ENCODE assay signal across 14 mouse cellular contexts in the genomic region with DNA sequence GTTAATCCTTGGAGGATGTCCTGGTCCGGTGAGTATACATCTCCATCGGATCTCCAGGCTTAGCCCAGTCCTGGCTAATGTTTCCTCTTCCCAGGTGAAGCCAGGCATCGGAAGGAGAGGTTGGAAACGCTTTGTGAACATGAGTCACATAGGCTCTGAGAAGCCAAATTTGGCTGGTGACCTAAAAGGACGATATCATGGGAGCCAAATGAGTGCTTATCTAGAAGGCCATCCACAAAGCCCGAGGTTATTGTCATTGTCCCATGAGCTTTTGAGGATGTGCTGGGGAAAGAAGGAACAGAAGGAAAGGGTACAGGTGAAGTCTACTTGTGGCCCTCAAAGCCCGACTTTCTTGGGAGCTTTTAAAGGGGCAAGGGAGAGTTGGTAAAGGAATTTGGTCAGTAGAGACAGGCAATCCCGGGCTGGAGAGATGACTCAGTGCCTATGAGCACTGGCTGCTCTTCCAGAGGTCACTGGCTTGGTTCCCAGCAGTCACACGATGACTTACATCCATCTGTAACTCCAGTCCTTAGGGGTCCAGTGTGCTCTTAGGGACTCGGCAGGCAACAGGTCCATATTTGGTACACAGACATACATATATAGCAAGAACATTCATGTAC. TPM values are rescaled to one million over a fixed set of nuclear protein-coding genes. Genes with fewer than 3 reads are reported as not detected.
DNase-seq lines count a peak whose midpoint lies in the region; ATAC-seq and TF ChIP-seq lines count a peak whose summit lies in the region.
"Had no signal": no experiment of that assay in that cellular context is flagged by ENCODE, and none has a peak within 500 bp of the region (broad histone marks: within the 10 kb centered on the region; RNA-seq: fewer than 3 reads in every experiment).

No protein-coding gene starts in this region.

- no peak for TF ChIP-seq EP300 in liver, postnatal 0 days (IDR thresholded peaks at IDR 0.05; ENCODE audit: low read depth)

- H3K4me3 ChIP-seq in liver, postnatal 0 days (ENCODE audit: low read depth, low read length): no peak overlapping the region
- H3K4me3 ChIP-seq in liver, embryonic 16.5 days (ENCODE audit: low read depth, low read length): no peak overlapping the region
- no peak overlapping the region for H3K4me3 ChIP-seq in kidney, embryonic 14.5 days (ENCODE audit: low read length)
- H3K4me3 ChIP-seq: embryonic facial prominence, embryonic 13.5 days; lung, embryonic 15.5 days had no signal

- WGBS in liver, postnatal 0 days (ENCODE audit: insufficient replicate concordance): 76% methylated on average over 10 of the region's 10 CpGs
- WGBS in liver, embryonic 16.5 days (ENCODE audit: insufficient replicate concordance): 61% methylated on average over 10 of the region's 10 CpGs
- 83% methylated on average over 10 of the region's 10 CpGs for WGBS in kidney, embryonic 14.5 days

- H3K27me3 ChIP-seq in liver, postnatal 0 days (ENCODE audit: insufficient read depth, low read length): no peaks in the 10 kb centered on the region
- H3K27me3 ChIP-seq in liver, embryonic 16.5 days (ENCODE audit: control insufficient read depth, insufficient read depth, low read depth, low read length): no peaks in the 10 kb centered on the region
- H3K27me3 ChIP-seq in kidney, embryonic 14.5 days (ENCODE audit: control insufficient read depth, insufficient read depth, low read length): no peaks in the 10 kb centered on the region
- H3K27me3 ChIP-seq: embryonic facial prominence, embryonic 13.5 days; lung, embryonic 15.5 days had no signal

- DNase-seq in liver: peak; percentile 17
- no peak for DNase-seq in liver, postnatal 0 days
- DNase-seq in adrenal gland, postnatal 10 days: peak; percentile 60
- peak; percentile 38 for DNase-seq in gastrocnemius, postnatal 14 days
- no peak for DNase-seq in left cerebral cortex, postnatal 10 days (ENCODE audit: extremely low spot score in 1 of 2, low spot score in 2 of 2)
- DNase-seq: cerebellum, adult 9-10 months; kidney, adult 9 months had no signal

- 0 out of 2 replicates have a peak, but pooled peaks cover 3% of the 10 kb centered on the region for H3K4me1 ChIP-seq in liver, postnatal 0 days (ENCODE audit: insufficient read depth)
- H3K4me1 ChIP-seq in liver, embryonic 16.5 days (ENCODE audit: control insufficient read depth, low read depth, low read length): peaks cover 13% of the 10 kb centered on the region
- H3K4me1 ChIP-seq in kidney, embryonic 14.5 days (ENCODE audit: control insufficient read depth, insufficient read depth, low read length): no peaks in the 10 kb centered on the region
- H3K4me1 ChIP-seq: embryonic facial prominence, embryonic 13.5 days; lung, embryonic 15.5 days had no signal

- no peak overlapping the region; the same call in 1 of the 2 replicates for H3K4me2 ChIP-seq in liver, postnatal 0 days (ENCODE audit: low read depth, low read length)
- H3K4me2 ChIP-seq in liver, embryonic 16.5 days (ENCODE audit: low read depth, low read length): peak overlapping the region; percentile 10
- no peak overlapping the region for H3K4me2 ChIP-seq in kidney, embryonic 14.5 days (replicated peaks; ENCODE audit: low read depth, low read length)
- H3K4me2 ChIP-seq: embryonic facial prominence, embryonic 13.5 days; lung, embryonic 15.5 days had no signal

- H3K27ac ChIP-seq in liver, postnatal 0 days (ENCODE audit: low read depth): no peak overlapping the region
- peak overlapping the region; percentile 41; the same call in 1 of the 2 replicates for H3K27ac ChIP-seq in liver, embryonic 16.5 days (ENCODE audit: low read length)
- no peak overlapping the region for H3K27ac ChIP-seq in kidney, embryonic 14.5 days (ENCODE audit: low read depth, low read length)
- H3K27ac ChIP-seq: embryonic facial prominence, embryonic 13.5 days; lung, embryonic 15.5 days had no signal

- ATAC-seq in liver, postnatal 0 days: no peak
- ATAC-seq in liver, embryonic 16.5 days (ENCODE audit: low read depth): no peak
- ATAC-seq in kidney, embryonic 14.5 days (ENCODE audit: low FRiP score, low TSS enrichment): no peak

- H3K36me3 ChIP-seq in liver, postnatal 0 days (replicated peaks; ENCODE audit: insufficient read depth, low read length): no peaks in the 10 kb centered on the region
- H3K36me3 ChIP-seq in liver, embryonic 16.5 days (ENCODE audit: control insufficient read depth, insufficient read depth): no peaks in the 10 kb centered on the region
- H3K36me3 ChIP-seq in kidney, embryonic 14.5 days (ENCODE audit: control insufficient read depth, insufficient read depth, low read length): no peaks in the 10 kb centered on the region
- H3K36me3 ChIP-seq: embryonic facial prominence, embryonic 13.5 days; lung, embryonic 15.5 days had no signal

- no peak for TF ChIP-seq CTCF in liver, postnatal 0 days (IDR thresholded peaks at IDR 0.05; ENCODE audit: low read depth)

- H3K9ac ChIP-seq in liver, postnatal 0 days (replicated peaks): no peak overlapping the region
- no peak overlapping the region for H3K9ac ChIP-seq in liver, embryonic 16.5 days (ENCODE audit: low read depth, low read length)
- no peak overlapping the region for H3K9ac ChIP-seq in kidney, embryonic 14.5 days (ENCODE audit: low read depth, low read length)
- H3K9ac ChIP-seq: embryonic facial prominence, embryonic 13.5 days; lung, embryonic 15.5 days had no signal

- no peaks in the 10 kb centered on the region for H3K9me3 ChIP-seq in liver, postnatal 0 days (ENCODE audit: low read length)
- H3K9me3 ChIP-seq in liver, embryonic 16.5 days (replicated peaks; ENCODE audit: control insufficient read depth, low read length): no peaks in the 10 kb centered on the region
- H3K9me3 ChIP-seq in kidney, embryonic 14.5 days (ENCODE audit: control insufficient read depth, low read length): no peaks in the 10 kb centered on the region
- H3K9me3 ChIP-seq: embryonic facial prominence, embryonic 13.5 days; lung, embryonic 15.5 days had no signal

- intact Hi-C loops in gastrocnemius, postnatal 14 days (cut with DNase I; ENCODE audit: low total_unique reads): no loop called here
- intact Hi-C loops in left cerebral cortex, postnatal 10 days (cut with DNase I): no loop called here

RNA-seq across cellular contexts. Expression of gene Anapc15-ps, which starts 42.4 kb away (rescaled TPM):
- not detected in 2 replicates for polyA plus RNA-seq in liver, postnatal 0 days (2015; fragmentation: Nextera tagmentation; extraction: Ambion mirVana)
- not detected for total RNA-seq in adrenal gland, postnatal 10 days (2021)
- total RNA-seq in gastrocnemius, postnatal 14 days (2021): not detected
- polyA plus RNA-seq in liver, embryonic 16.5 days (2015; fragmentation: Nextera tagmentation; extraction: Ambion mirVana): not detected in 2 replicates
- polyA plus RNA-seq in kidney, embryonic 14.5 days (2014; fragmentation: Nextera tagmentation; extraction: Ambion mirVana): 0.59 TPM in 1 of 2 replicates, not detected in the other
- total RNA-seq in left cerebral cortex, postnatal 10 days (2021): not detected
- total RNA-seq: hematopoietic stem cell, adult 5-6 weeks; layer of hippocampus, postnatal 25 days had no signal
- polyA plus RNA-seq: embryonic facial prominence, embryonic 13.5 days; stomach, embryonic 16.5 days had no signal

Comparison
In these comparisons a context has a peak if more than half of its experiments do, and no peak if none do; other contexts are left out.
1. DNase-seq: peak in liver (single experiment), adrenal gland, postnatal 10 days (single experiment) and gastrocnemius, postnatal 14 days (single experiment); none in liver, postnatal 0 days (single experiment) and left cerebral cortex, postnatal 10 days (0 of 2).